Mouse (Mus musculus): ENCODE results near the gene Tbc1d17. TPM values are rescaled to one million over a fixed set of nuclear protein-coding genes. Genes with fewer than 3 reads are reported as not detected.

The Tbc1d17 gene
- polyA plus RNA-seq, 1 experiment from 2014 or later: 32.7 TPM

- Histone ChIP-seq H3K9ac (ENCODE audit: low read depth, low read length) (peak within 1 kb of the TSS; percentile 95), H3K36me3 (ENCODE audit: control insufficient read depth, insufficient read depth) (no peaks in the 10 kb centered on the region; the same call in 1 of the 2 replicates), H3K4me2 (ENCODE audit: low read depth, low read length) (peak within 1 kb of the TSS; percentile 98), H3K27ac (ENCODE audit: low read length) (peak within 1 kb of the TSS; percentile 99), H3K4me1 (ENCODE audit: control insufficient read depth, low read depth, low read length) (peaks cover 57% of the 10 kb centered on the region), H3K4me3 (ENCODE audit: low read depth, low read length) (peak within 1 kb of the TSS; percentile 97), H3K9me3 (replicated peaks; ENCODE audit: control insufficient read depth, low read length) (no peaks in the 10 kb centered on the region), H3K27me3 (ENCODE audit: control insufficient read depth, insufficient read depth, low read depth, low read length) (no peaks in the 10 kb centered on the region)
- ATAC-seq (ENCODE audit: low read depth): peak; percentile 30
- WGBS (ENCODE audit: insufficient replicate concordance): under 1% methylated on average over 32 of the region's 32 CpGs
Measured at GRCm38 (mm10) chr7:44857042-44857552, 8.2 kb upstream of the Tbc1d17 start, which contains the start of gene Pnkp. TSS of gene Pnkp (plus strand) at chr7:44857139.

GRCm38 (mm10) chr7:44856265-44856916 is 7.5 kb upstream of the Tbc1d17 start:
- H3K4me1 ChIP-seq (ENCODE audit: control insufficient read depth, low read depth, low read length): peaks cover 61% of the 10 kb centered on the region

GRCm38 (mm10) chr7:44855036-44855435 is 6.2 kb upstream of the Tbc1d17 start:
- peak overlapping the region; percentile 98 for H3K4me2 ChIP-seq (ENCODE audit: low read depth, low read length)
- H3K4me1 ChIP-seq (ENCODE audit: control insufficient read depth, low read depth, low read length): peaks cover 68% of the 10 kb centered on the region
- peak overlapping the region; percentile 85 for H3K4me3 ChIP-seq (ENCODE audit: low read depth, low read length)
- no peaks in the 10 kb centered on the region for H3K27me3 ChIP-seq (ENCODE audit: control insufficient read depth, insufficient read depth, low read depth, low read length)
- peak overlapping the region; percentile 99 for H3K27ac ChIP-seq (ENCODE audit: low read length)
- ATAC-seq (ENCODE audit: low read depth): no peak
- WGBS (ENCODE audit: insufficient replicate concordance): 24% methylated on average over 10 of the region's 10 CpGs
- no peaks in the 10 kb centered on the region for H3K9me3 ChIP-seq (replicated peaks; ENCODE audit: control insufficient read depth, low read length)
- no peaks in the 10 kb centered on the region for H3K36me3 ChIP-seq (ENCODE audit: control insufficient read depth, insufficient read depth)
- peak overlapping the region; percentile 95 for H3K9ac ChIP-seq (ENCODE audit: low read depth, low read length)

More at GRCm38 (mm10) chr7:44856265-44856916, 7.5 kb upstream of the Tbc1d17 start:
- Histone ChIP-seq H3K9ac (ENCODE audit: low read depth, low read length) (peak overlapping the region; percentile 95), H3K36me3 (ENCODE audit: control insufficient read depth, insufficient read depth) (no peaks in the 10 kb centered on the region), H3K4me3 (ENCODE audit: low read depth, low read length) (peak overlapping the region; percentile 97), H3K4me2 (ENCODE audit: low read depth, low read length) (peak overlapping the region; percentile 98), H3K9me3 (replicated peaks; ENCODE audit: control insufficient read depth, low read length) (no peaks in the 10 kb centered on the region), H3K27me3 (ENCODE audit: control insufficient read depth, insufficient read depth, low read depth, low read length) (no peaks in the 10 kb centered on the region), H3K27ac (ENCODE audit: low read length) (peak overlapping the region; percentile 99)
- no peak for ATAC-seq (ENCODE audit: low read depth)
- 18% methylated on average over 9 of the region's 9 CpGs for WGBS (ENCODE audit: insufficient replicate concordance)

GRCm38 (mm10) chr7:44854356-44855031 is 5.6 kb upstream of the Tbc1d17 start:
- H3K4me3 ChIP-seq (ENCODE audit: low read depth, low read length): peak overlapping the region; percentile 85
- peaks cover 68% of the 10 kb centered on the region for H3K4me1 ChIP-seq (ENCODE audit: control insufficient read depth, low read depth, low read length)
- peak; percentile 76 for ATAC-seq (ENCODE audit: low read depth)
- no peaks in the 10 kb centered on the region for H3K36me3 ChIP-seq (ENCODE audit: control insufficient read depth, insufficient read depth)
- no peaks in the 10 kb centered on the region for H3K27me3 ChIP-seq (ENCODE audit: control insufficient read depth, insufficient read depth, low read depth, low read length)
- peak overlapping the region; percentile 98 for H3K4me2 ChIP-seq (ENCODE audit: low read depth, low read length)
- under 1% methylated on average over 45 of the region's 45 CpGs for WGBS (ENCODE audit: insufficient replicate concordance)
- peak overlapping the region; percentile 99 for H3K27ac ChIP-seq (ENCODE audit: low read length)
- peak overlapping the region; percentile 95 for H3K9ac ChIP-seq (ENCODE audit: low read depth, low read length)
- H3K9me3 ChIP-seq (replicated peaks; ENCODE audit: control insufficient read depth, low read length): no peaks in the 10 kb centered on the region

GRCm38 (mm10) chr7:44853596-44854355 is 4.9 kb upstream of the Tbc1d17 start:
- H3K27ac ChIP-seq (ENCODE audit: low read length): peak overlapping the region; percentile 99
- no peaks in the 10 kb centered on the region for H3K36me3 ChIP-seq (ENCODE audit: control insufficient read depth, insufficient read depth)
- H3K4me3 ChIP-seq (ENCODE audit: low read depth, low read length): peak overlapping the region; percentile 85
- H3K4me2 ChIP-seq (ENCODE audit: low read depth, low read length): peak overlapping the region; percentile 98
- H3K9me3 ChIP-seq (replicated peaks; ENCODE audit: control insufficient read depth, low read length): no peaks in the 10 kb centered on the region
- 20% methylated on average over 26 of the region's 26 CpGs for WGBS (ENCODE audit: insufficient replicate concordance)
- no peak; the same call in 1 of the 2 replicates for ATAC-seq (ENCODE audit: low read depth)
- H3K4me1 ChIP-seq (ENCODE audit: control insufficient read depth, low read depth, low read length): peaks cover 67% of the 10 kb centered on the region
- no peaks in the 10 kb centered on the region for H3K27me3 ChIP-seq (ENCODE audit: control insufficient read depth, insufficient read depth, low read depth, low read length)
- peak overlapping the region; percentile 95 for H3K9ac ChIP-seq (ENCODE audit: low read depth, low read length)

- Histone ChIP-seq H3K9ac (ENCODE audit: low read depth, low read length) (no peak overlapping the region), H3K4me2 (ENCODE audit: low read depth, low read length) (no peak overlapping the region), H3K36me3 (ENCODE audit: control insufficient read depth, insufficient read depth) (no peaks in the 10 kb centered on the region), H3K9me3 (replicated peaks; ENCODE audit: control insufficient read depth, low read length) (no peaks in the 10 kb centered on the region), H3K27me3 (ENCODE audit: control insufficient read depth, insufficient read depth, low read depth, low read length) (no peaks in the 10 kb centered on the region), H3K27ac (ENCODE audit: low read length) (no peak overlapping the region), H3K4me3 (ENCODE audit: low read depth, low read length) (0 out of 2 replicates have a peak overlapping the region, but pooled peaks have one; percentile 85), H3K4me1 (ENCODE audit: control insufficient read depth, low read depth, low read length) (peaks cover 62% of the 10 kb centered on the region)
- 95% methylated on average over 2 of the region's 2 CpGs for WGBS (ENCODE audit: insufficient replicate concordance)
- ATAC-seq (ENCODE audit: low read depth): no peak
Measured at GRCm38 (mm10) chr7:44853065-44853464, 4.2 kb upstream of the Tbc1d17 start.

- Histone ChIP-seq H3K4me2 (ENCODE audit: low read depth, low read length) (no peak overlapping the region), H3K36me3 (ENCODE audit: control insufficient read depth, insufficient read depth) (no peaks in the 10 kb centered on the region), H3K27me3 (ENCODE audit: control insufficient read depth, insufficient read depth, low read depth, low read length) (no peaks in the 10 kb centered on the region), H3K4me1 (ENCODE audit: control insufficient read depth, low read depth, low read length) (peaks cover 63% of the 10 kb centered on the region), H3K9ac (ENCODE audit: low read depth, low read length) (no peak overlapping the region), H3K4me3 (ENCODE audit: low read depth, low read length) (no peak overlapping the region), H3K9me3 (replicated peaks; ENCODE audit: control insufficient read depth, low read length) (no peaks in the 10 kb centered on the region), H3K27ac (ENCODE audit: low read length) (no peak overlapping the region)
- 84% methylated on average over 36 of the region's 36 CpGs for WGBS (ENCODE audit: insufficient replicate concordance)
- ATAC-seq (ENCODE audit: low read depth): no peak
Measured at GRCm38 (mm10) chr7:44852259-44853027, 3.6 kb upstream of the Tbc1d17 start.

- 0 out of 2 replicates have a peak overlapping the region, but pooled peaks have one; percentile 99 for H3K4me2 ChIP-seq (ENCODE audit: low read depth, low read length)
- H3K27ac ChIP-seq (ENCODE audit: low read length): peak overlapping the region; percentile 29; the same call in 1 of the 2 replicates
- no peaks in the 10 kb centered on the region for H3K9me3 ChIP-seq (replicated peaks; ENCODE audit: control insufficient read depth, low read length)
- ATAC-seq (ENCODE audit: low read depth): no peak
- WGBS (ENCODE audit: insufficient replicate concordance): 82% methylated on average over 12 of the region's 12 CpGs
- H3K9ac ChIP-seq (ENCODE audit: low read depth, low read length): no peak overlapping the region
- no peak overlapping the region for H3K4me3 ChIP-seq (ENCODE audit: low read depth, low read length)
- H3K4me1 ChIP-seq (ENCODE audit: control insufficient read depth, low read depth, low read length): peaks cover 65% of the 10 kb centered on the region
- H3K27me3 ChIP-seq (ENCODE audit: control insufficient read depth, insufficient read depth, low read depth, low read length): no peaks in the 10 kb centered on the region
- peaks cover under 1% of the 10 kb centered on the region; the same call in 1 of the 2 replicates for H3K36me3 ChIP-seq (ENCODE audit: control insufficient read depth, insufficient read depth)
Measured at GRCm38 (mm10) chr7:44851625-44852234, 2.9 kb upstream of the Tbc1d17 start.

Data from liver, embryonic 16.5 days (tissue).